ENCODE assay signal across 8 mouse cellular contexts in genomic region chr6:34710848-34711247, GRCm38 (mm10).
A peak's percentile ranks its signal among the peaks of the same experiment; 100 is the strongest.
DNase-seq lines count a peak whose midpoint lies in the region; ATAC-seq and TF ChIP-seq lines count a peak whose summit lies in the region.

No protein-coding gene starts in this region.

- H3K9ac ChIP-seq in kidney, embryonic 14.5 days (ENCODE audit: low read depth, low read length) = peak overlapping the region; percentile 58; the same call in 1 of the 2 replicates
- H3K9ac ChIP-seq in intestine, embryonic 14.5 days (ENCODE audit: low read length) = no peak overlapping the region

- no peaks in the 10 kb centered on the region for H3K36me3 ChIP-seq in kidney, embryonic 14.5 days (ENCODE audit: control insufficient read depth, insufficient read depth, low read length)
- no peaks in the 10 kb centered on the region for H3K36me3 ChIP-seq in kidney, adult 2 months (ENCODE audit: control insufficient read depth, insufficient read depth, low read length)
- peaks cover 5% of the 10 kb centered on the region; the same call in 1 of the 2 replicates for H3K36me3 ChIP-seq in intestine, embryonic 14.5 days (ENCODE audit: control insufficient read depth, insufficient read depth, low read length)
- H3K36me3 ChIP-seq in myocyte (ENCODE audit: control insufficient read depth, insufficient read depth) = peaks cover 10% of the 10 kb centered on the region

- 57% methylated on average over 5 of the region's 5 CpGs for WGBS in kidney, embryonic 14.5 days
- WGBS in kidney, adult 2 months = 76% methylated on average over 5 of the region's 5 CpGs
- 41% methylated on average over 5 of the region's 5 CpGs for WGBS in intestine, embryonic 14.5 days

- no peak for TF ChIP-seq POLR2A in kidney, adult 2 months (IDR thresholded peaks at IDR 0.05; ENCODE audit: low read depth, low read length)
- no peak for TF ChIP-seq POLR2A in myocyte (IDR thresholded peaks at IDR 0.05; ENCODE audit: insufficient read length, low read depth)

- H3K4me3 ChIP-seq in kidney, embryonic 14.5 days (ENCODE audit: low read length) = peak overlapping the region; percentile 41; the same call in 1 of the 2 replicates
- no peak overlapping the region for H3K4me3 ChIP-seq in kidney, adult 2 months (ENCODE audit: insufficient read depth, low read depth, low read length)
- no peak overlapping the region; the same call in 1 of the 2 replicates for H3K4me3 ChIP-seq in intestine, embryonic 14.5 days (ENCODE audit: low read depth, low read length)
- H3K4me3 ChIP-seq in myocyte = peak overlapping the region; percentile 93

- DNase-seq in kidney, adult 2 months = no peak
- DNase-seq in embryo, embryonic 10.5 days (ENCODE audit: low spot score) = peak; percentile 46
- no peak for DNase-seq in intestine, embryonic 14.5 days (ENCODE audit: low spot score)
- no peak for DNase-seq in testis, postnatal 10 days (ENCODE audit: low spot score)
- no peak for DNase-seq in B cell, adult 2 months

- H3K9me3 ChIP-seq in kidney, embryonic 14.5 days (ENCODE audit: control insufficient read depth, low read length) = no peaks in the 10 kb centered on the region
- H3K9me3 ChIP-seq in intestine, embryonic 14.5 days (ENCODE audit: control insufficient read depth, low read length) = no peaks in the 10 kb centered on the region

- ATAC-seq in kidney, embryonic 14.5 days (ENCODE audit: low FRiP score, low TSS enrichment) = no peak
- no peak for ATAC-seq in intestine, embryonic 14.5 days (replicated peaks; ENCODE audit: low FRiP score, low TSS enrichment, low read depth)
- no peak for ATAC-seq in erythroid progenitor cell, adult 5-6 weeks (replicated peaks; ENCODE audit: low FRiP score, poor library complexity, severe bottlenecking)

- no peak for TF ChIP-seq CTCF in kidney, adult 2 months (conservative IDR thresholded peaks at IDR 0.05; ENCODE audit: insufficient read depth, insufficient read length, low read depth, low read length)

- peaks cover 74% of the 10 kb centered on the region for H3K79me2 ChIP-seq in myocyte (ENCODE audit: control insufficient read depth, insufficient read depth)

- no peaks in the 10 kb centered on the region for H3K27me3 ChIP-seq in kidney, embryonic 14.5 days (ENCODE audit: control insufficient read depth, insufficient read depth, low read length)
- no peaks in the 10 kb centered on the region for H3K27me3 ChIP-seq in kidney, adult 2 months (replicated peaks; ENCODE audit: control insufficient read depth, insufficient read depth, low read length)
- no peaks in the 10 kb centered on the region for H3K27me3 ChIP-seq in intestine, embryonic 14.5 days (replicated peaks; ENCODE audit: control insufficient read depth, insufficient read depth, low read length)
- H3K27me3 ChIP-seq in myocyte (ENCODE audit: control insufficient read depth, insufficient read depth, insufficient read length) = no peaks in the 10 kb centered on the region

- peaks cover 14% of the 10 kb centered on the region; the same call in 1 of the 2 replicates for H3K4me1 ChIP-seq in kidney, embryonic 14.5 days (ENCODE audit: control insufficient read depth, insufficient read depth, low read length)
- peaks cover 6% of the 10 kb centered on the region; the same call in 1 of the 2 replicates for H3K4me1 ChIP-seq in kidney, adult 2 months (ENCODE audit: control insufficient read depth, insufficient read depth, low read length)
- H3K4me1 ChIP-seq in intestine, embryonic 14.5 days (replicated peaks; ENCODE audit: control insufficient read depth, insufficient read depth, low read length) = peaks cover 49% of the 10 kb centered on the region

- H3K27ac ChIP-seq in kidney, embryonic 14.5 days (ENCODE audit: low read depth, low read length) = no peak overlapping the region
- H3K27ac ChIP-seq in kidney, adult 2 months (ENCODE audit: insufficient read depth, low read depth, low read length) = no peak overlapping the region
- H3K27ac ChIP-seq in intestine, embryonic 14.5 days (ENCODE audit: low read depth) = no peak overlapping the region

- H3K4me2 ChIP-seq in kidney, embryonic 14.5 days (replicated peaks; ENCODE audit: low read depth, low read length) = peak overlapping the region; percentile 49
- peak overlapping the region; percentile 40 for H3K4me2 ChIP-seq in intestine, embryonic 14.5 days (ENCODE audit: low read length)
- peak overlapping the region; percentile 79 for H3K4me2 ChIP-seq in myocyte (ENCODE audit: low read depth)

- peak overlapping the region; percentile 3 for H3ac ChIP-seq in myocyte (ENCODE audit: control insufficient read depth, insufficient read length)

TF ChIP-seq in myocyte, 11 proteins besides CTCF, POLR2A, EP300 and RAD21:
- TF ChIP-seq E2F4 (IDR thresholded peaks at IDR 0.05; ENCODE audit: insufficient read depth) (no peak), TCF3 (IDR thresholded peaks at IDR 0.05; ENCODE audit: insufficient read length, low read depth) (no peak), CEBPB (IDR thresholded peaks at IDR 0.05; ENCODE audit: insufficient read depth, poor library complexity, severe bottlenecking) (no peak), MYOD1 (IDR thresholded peaks at IDR 0.05; ENCODE audit: control insufficient read depth in 1 of 3, insufficient read length in 2 of 3, low read depth in 2 of 3) (no peak), SRF (IDR thresholded peaks at IDR 0.05; ENCODE audit: control insufficient read depth, insufficient read length, low read depth) (no peak), MAX (IDR thresholded peaks at IDR 0.05; ENCODE audit: low read depth) (no peak), POLR2AphosphoS2 (IDR thresholded peaks at IDR 0.05; ENCODE audit: insufficient read length, low read depth) (no peak), REST (IDR thresholded peaks at IDR 0.05; ENCODE audit: insufficient read depth, insufficient read length) (no peak), USF1 (IDR thresholded peaks at IDR 0.05; ENCODE audit: low read depth) (no peak), MYOG (IDR thresholded peaks at IDR 0.05; ENCODE audit: control insufficient read depth in 1 of 3, insufficient read depth in 1 of 3, insufficient read length in 2 of 3, low read depth in 2 of 3) (no peak), TCF12 (IDR thresholded peaks at IDR 0.05; ENCODE audit: insufficient read depth, poor library complexity, severe bottlenecking) (no peak)

Comparison
In these comparisons a context has a peak if more than half of its experiments do, and no peak if none do; other contexts are left out.
1. H3K4me3 ChIP-seq: peak in kidney, embryonic 14.5 days (single experiment) and myocyte (single experiment); none in kidney, adult 2 months (single experiment) and intestine, embryonic 14.5 days (single experiment).
2. Peak in every context shown above with its lines, with median percentiles within 50 percentile points of each other: H3K4me2 ChIP-seq.